Mouse (Mus musculus) layer of hippocampus, adult 8-10 months (tissue): ENCODE data around the gene Dhx9. TPM values are rescaled to one million over a fixed set of nuclear protein-coding genes. Genes with fewer than 3 reads are reported as not detected.
A peak's percentile ranks its signal among the peaks of the same experiment; 100 is the strongest.
"Not testable (repeated sequence)": the region's sequence is repeated elsewhere in the genome, so short reads cannot be mapped to it uniquely, and the experiment has no call there.

Source experiments
- DNase-seq, 2 experiments: peaks; one replicate each; pipeline ENCODE4 v3.0.0; 2022; ENCODE audit warnings: low spot score in 2 of 2
- total RNA-seq, 4 experiments: library from RNA; stranded (reverse); gene quantifications; 2 replicates each; pipeline ENCODE4 v1.2.4; 2022

Dhx9 gene
- total RNA-seq, 4 experiments from 2014 or later = 106 to 112 (median 109) TPM

GRCm38 (mm10) chr1:153424271-153424670, 63.2 kb downstream of the Dhx9 start:
- DNase-seq = no peak

GRCm38 (mm10) chr1:153417805-153418204, 69.7 kb downstream of the Dhx9 start:
- DNase-seq = peak; percentile 35

- DNase-seq = not testable (repeated sequence)
Measured at GRCm38 (mm10) chr1:153416271-153416832, 71.1 kb downstream of the Dhx9 start.

GRCm38 (mm10) chr1:153415742-153416141, 71.7 kb downstream of the Dhx9 start:
- not testable (repeated sequence) for DNase-seq

- DNase-seq = peak in 1 of 2 experiments; percentile 36
Measured at GRCm38 (mm10) chr1:153414962-153415361, 72.5 kb downstream of the Dhx9 start.

GRCm38 (mm10) chr1:153414114-153414723, 73.2 kb downstream of the Dhx9 start:
- DNase-seq = peak; percentile 73 to 81

GRCm38 (mm10) chr1:153413397-153414020, 74.0 kb downstream of the Dhx9 start:
- peak; percentile 68 to 84 for DNase-seq

GRCm38 (mm10) chr1:153412663-153413396, 74.6 kb downstream of the Dhx9 start:
- DNase-seq = not testable (repeated sequence)

GRCm38 (mm10) chr1:153411723-153412122, 75.7 kb downstream of the Dhx9 start:
- no peak for DNase-seq

GRCm38 (mm10) chr1:153410915-153411314, 76.5 kb downstream of the Dhx9 start:
- DNase-seq = not testable (repeated sequence)

GRCm38 (mm10) chr1:153408296-153408695, 79.2 kb downstream of the Dhx9 start:
- DNase-seq = not testable (repeated sequence)

GRCm38 (mm10) chr1:153407641-153408040, 79.8 kb downstream of the Dhx9 start:
- not testable (repeated sequence) for DNase-seq

Other genes with a start within 250 kb of the Dhx9 start
- gene Lamc1, start 154.9 kb downstream of the Dhx9 start, total RNA-seq = 10 to 100 TPM; 25.3 to 32.3 (median 28.6) TPM
- gene Shcbp1l, start 62.5 kb downstream of the Dhx9 start, total RNA-seq = 1 to 10 TPM; 2.5 to 6.7 (median 4.3) TPM
- gene Npl, start 62.4 kb upstream of the Dhx9 start, total RNA-seq = 1 to 10 TPM; 3.3 to 6.6 (median 5.1) TPM
- gene Rgs8, start 165.4 kb upstream of the Dhx9 start, total RNA-seq = 10 to 100 TPM; 52.3 to 76.3 (median 59.5) TPM